Comparison of ENCODE assay signal across 8 mouse cellular contexts in genomic region chr11:100959464-100959810, GRCm38 (mm10). TPM values are rescaled to one million over a fixed set of nuclear protein-coding genes. Genes with fewer than 3 reads are reported as not detected.
A peak's percentile ranks its signal among the peaks of the same experiment; 100 is the strongest.
DNase-seq lines count a peak whose midpoint lies in the region; ATAC-seq and TF ChIP-seq lines count a peak whose summit lies in the region.

No protein-coding gene starts in this region.

- H3K27me3 ChIP-seq in MEL (ENCODE audit: control insufficient read depth in 1 of 2, insufficient read depth in 2 of 2, low read length in 2 of 2): no peaks in the 10 kb centered on the region
- peaks cover 24% of the 10 kb centered on the region for H3K27me3 ChIP-seq in heart, embryonic 10.5 days (ENCODE audit: insufficient read depth, poor library complexity, severe bottlenecking)
- peaks cover 4% of the 10 kb centered on the region for H3K27me3 ChIP-seq in liver, embryonic 16.5 days (ENCODE audit: control insufficient read depth, insufficient read depth, low read depth, low read length)
- peaks cover 21% of the 10 kb centered on the region for H3K27me3 ChIP-seq in neural tube, embryonic 14.5 days (ENCODE audit: control insufficient read depth, insufficient read depth, low read length)

- TF ChIP-seq POLR2A in MEL (IDR thresholded peaks at IDR 0.05; ENCODE audit: control insufficient read depth in 1 of 2, insufficient read depth in 1 of 2, low read depth in 1 of 2, low read length in 2 of 2, poor library complexity in 1 of 2): no peak

- H3K4me2 ChIP-seq in liver, embryonic 16.5 days (ENCODE audit: low read depth, low read length): peak overlapping the region; percentile 34
- peak overlapping the region; percentile 35 for H3K4me2 ChIP-seq in neural tube, embryonic 14.5 days (ENCODE audit: low read depth, low read length)

- peaks cover 10 to 21% of the 10 kb centered on the region in 2 experiments for H3K4me1 ChIP-seq in MEL (ENCODE audit: control insufficient read depth in 1 of 2, insufficient read depth in 2 of 2, low read length in 2 of 2)
- H3K4me1 ChIP-seq in heart, embryonic 10.5 days: peaks cover 59% of the 10 kb centered on the region
- H3K4me1 ChIP-seq in liver, embryonic 16.5 days (ENCODE audit: control insufficient read depth, low read depth, low read length): peaks cover 12% of the 10 kb centered on the region
- peaks cover 6% of the 10 kb centered on the region; the same call in 1 of the 2 replicates for H3K4me1 ChIP-seq in neural tube, embryonic 14.5 days (ENCODE audit: control insufficient read depth, insufficient read depth, low read length)

- TF ChIP-seq RAD21 in MEL (IDR thresholded peaks at IDR 0.05; ENCODE audit: low read depth, low read length): peak; percentile 86

- TF ChIP-seq CTCF in MEL (IDR thresholded peaks at IDR 0.05 in 2 of 3, conservative IDR thresholded peaks at IDR 0.05 in 1 of 3; ENCODE audit: control insufficient read depth in 1 of 3, insufficient read depth in 1 of 3, low read depth in 2 of 3, low read length in 3 of 3, poor library complexity in 1 of 3, severe bottlenecking in 1 of 3): peak; percentile 67 to 87 (median 80)

- H3K27ac ChIP-seq in MEL (ENCODE audit: control insufficient read depth, low read depth, low read length): no peak overlapping the region
- no peak overlapping the region for H3K27ac ChIP-seq in heart, embryonic 10.5 days
- H3K27ac ChIP-seq in liver, embryonic 16.5 days (ENCODE audit: low read length): no peak overlapping the region
- no peak overlapping the region for H3K27ac ChIP-seq in neural tube, embryonic 14.5 days (ENCODE audit: low read depth, low read length)

- H3K36me3 ChIP-seq in MEL (ENCODE audit: control insufficient read depth in 1 of 2, insufficient read depth in 2 of 2, low read length in 2 of 2): peaks cover 0 to 11% of the 10 kb centered on the region in 2 experiments; a peak in 2 of 4 replicates
- peaks cover 52% of the 10 kb centered on the region for H3K36me3 ChIP-seq in heart, embryonic 10.5 days
- no peaks in the 10 kb centered on the region for H3K36me3 ChIP-seq in liver, embryonic 16.5 days (ENCODE audit: control insufficient read depth, insufficient read depth)
- H3K36me3 ChIP-seq in neural tube, embryonic 14.5 days (ENCODE audit: control insufficient read depth, insufficient read depth, low read length): no peaks in the 10 kb centered on the region

- no peak for TF ChIP-seq EP300 in MEL (IDR thresholded peaks at IDR 0.05; ENCODE audit: low read depth in 1 of 2, low read length in 2 of 2)

- no peaks in the 10 kb centered on the region for H3K9me3 ChIP-seq in MEL (replicated peaks; ENCODE audit: insufficient read depth, low read length)
- H3K9me3 ChIP-seq in heart, embryonic 10.5 days: no peaks in the 10 kb centered on the region
- H3K9me3 ChIP-seq in liver, embryonic 16.5 days (replicated peaks; ENCODE audit: control insufficient read depth, low read length): no peaks in the 10 kb centered on the region
- no peaks in the 10 kb centered on the region for H3K9me3 ChIP-seq in neural tube, embryonic 14.5 days (ENCODE audit: control insufficient read depth, low read length)

- 5% methylated on average over 14 of the region's 14 CpGs for WGBS in heart, embryonic 10.5 days
- WGBS in liver, embryonic 16.5 days (ENCODE audit: insufficient replicate concordance): 6% methylated on average over 14 of the region's 14 CpGs
- WGBS in neural tube, embryonic 14.5 days: 5% methylated on average over 14 of the region's 14 CpGs

- DNase-seq in 3T3-L1 (ENCODE audit: low read depth, low spot score) (peak; percentile 75), MEL (ENCODE audit: low read depth, low spot score) (peak; percentile 88)
- DNase-seq in heart, embryonic 10.5 days (ENCODE audit: low spot score): no peak
- peak; percentile 72 for DNase-seq in kidney, adult 9 months

- no peaks in the 10 kb centered on the region for H3K79me2 ChIP-seq in MEL (ENCODE audit: control insufficient read depth, insufficient read depth, low read length, poor library complexity)

- no peak overlapping the region for H3K9ac ChIP-seq in MEL (ENCODE audit: control insufficient read depth, low read depth, low read length, poor library complexity, severe bottlenecking)
- H3K9ac ChIP-seq in liver, embryonic 16.5 days (ENCODE audit: low read depth, low read length): no peak overlapping the region
- 0 out of 2 replicates have a peak overlapping the region, but pooled peaks have one; percentile 11 for H3K9ac ChIP-seq in neural tube, embryonic 14.5 days (replicated peaks; ENCODE audit: low read depth, low read length)

- H3K4me3 ChIP-seq in MEL (ENCODE audit: control insufficient read depth in 1 of 2, insufficient read depth in 1 of 2, low read depth in 2 of 2, low read length in 2 of 2): peak overlapping the region in 1 of 2 experiments; percentile 56; a peak in 1 of 4 replicates
- H3K4me3 ChIP-seq in heart, embryonic 10.5 days: peak overlapping the region; percentile 46
- H3K4me3 ChIP-seq in liver, embryonic 16.5 days (ENCODE audit: low read depth, low read length): no peak overlapping the region
- peak overlapping the region; percentile 18; the same call in 1 of the 2 replicates for H3K4me3 ChIP-seq in neural tube, embryonic 14.5 days (ENCODE audit: low read depth, low read length)

- peak; percentile 24; the same call in 1 of the 2 replicates for ATAC-seq in common myeloid progenitor, adult 5-6 weeks (replicated peaks; ENCODE audit: low read depth, poor library complexity, severe bottlenecking)
- ATAC-seq in liver, embryonic 16.5 days (ENCODE audit: low read depth): no peak
- ATAC-seq in neural tube, embryonic 14.5 days (ENCODE audit: low read depth): no peak
- no peak for ATAC-seq in monocyte, adult 5-6 weeks (replicated peaks; ENCODE audit: insufficient number of reproducible peaks, low FRiP score, low TSS enrichment, poor library complexity, severe bottlenecking)

TF ChIP-seq in MEL, 35 proteins besides CTCF, POLR2A, EP300 and RAD21 (continues in another document):
- TF ChIP-seq CHD2 (IDR thresholded peaks at IDR 0.05; ENCODE audit: low read length) (no peak), JUND (IDR thresholded peaks at IDR 0.05; ENCODE audit: low read depth, low read length) (no peak), E2F4 (IDR thresholded peaks at IDR 0.05; ENCODE audit: borderline replicate concordance, low read depth, low read length) (no peak), ZMIZ1 (IDR thresholded peaks at IDR 0.05; ENCODE audit: low read depth, low read length) (no peak), TBP (IDR thresholded peaks at IDR 0.05; ENCODE audit: low read depth, low read length) (0 out of 2 replicates have a peak, but pooled peaks have one; percentile 28), MYC (IDR thresholded peaks at IDR 0.05; ENCODE audit: low read depth, low read length) (0 out of 2 replicates have a peak, but pooled peaks have one; percentile 16), NELFE (IDR thresholded peaks at IDR 0.05; ENCODE audit: low read depth, low read length) (no peak), CHD1 (IDR thresholded peaks at IDR 0.05; ENCODE audit: low read depth, low read length) (no peak), SMC3 (IDR thresholded peaks at IDR 0.05; ENCODE audit: low read depth, low read length) (peak; percentile 90), ETS1 (IDR thresholded peaks at IDR 0.05; ENCODE audit: low read depth, low read length) (no peak), MAX (IDR thresholded peaks at IDR 0.05; ENCODE audit: low read length) (no peak), BHLHE40 (IDR thresholded peaks at IDR 0.05; ENCODE audit: borderline replicate concordance, low read depth, low read length) (no peak), KAT2A (conservative IDR thresholded peaks at IDR 0.05; ENCODE audit: low read depth, low read length) (no peak), USF2 (IDR thresholded peaks at IDR 0.05; ENCODE audit: borderline replicate concordance in 1 of 2, insufficient read depth in 1 of 2, low read depth in 1 of 2, low read length in 2 of 2) (no peak), MYB (IDR thresholded peaks at IDR 0.05; ENCODE audit: low read depth, low read length) (no peak), MXI1 (IDR thresholded peaks at IDR 0.05; ENCODE audit: low read depth, low read length) (no peak), GATA1 (IDR thresholded peaks at IDR 0.05; ENCODE audit: low read depth, low read length) (no peak)

RNA-seq across cellular contexts. Expression of gene Cavin1, which starts 11.2 kb away (rescaled TPM):
- total RNA-seq in MEL (2012; rRNA removed): 2.9 and 3.4 TPM in 2 replicates
- 1 to 10 TPM in 1 of 2 experiments, not detected in 1; 9.0 TPM for polyA plus RNA-seq in MEL (2012; ENCODE audit: insufficient read depth in 1 of 2, insufficient read length in 2 of 2, low read depth in 1 of 2, low replicate concordance in 2 of 2, missing spikeins in 1 of 2)
- total RNA-seq in common myeloid progenitor, adult 5-6 weeks (2017): 8.4 and 10.6 TPM in 2 replicates
- polyA plus RNA-seq in heart, embryonic 10.5 days (2016; fragmentation: Nextera tagmentation; extraction: Ambion mirVana): 139 and 252 TPM in 2 replicates
- polyA plus RNA-seq in liver, embryonic 16.5 days (2015; fragmentation: Nextera tagmentation; extraction: Ambion mirVana): 26.0 and 29.7 TPM in 2 replicates
- polyA plus RNA-seq in neural tube, embryonic 14.5 days (2014; fragmentation: Nextera tagmentation; extraction: Ambion mirVana): 5.3 and 20.4 TPM in 2 replicates
- 0.32 to 2.5 TPM in 2 of 3 replicates, not detected in the other for total RNA-seq in monocyte, adult 5-6 weeks (2017)

RNA-seq across cellular contexts. Expression of gene Stat3, which starts 20.1 kb away (rescaled TPM):
- total RNA-seq in MEL (2012; rRNA removed): 25.7 and 31.1 TPM in 2 replicates
- polyA plus RNA-seq in MEL (2012; ENCODE audit: insufficient read depth in 1 of 2, insufficient read length in 2 of 2, low read depth in 1 of 2, low replicate concordance in 2 of 2, missing spikeins in 1 of 2): 100 to 1,000 TPM in 1 of 2 experiments, 10 to 100 TPM in 1; 64.7 to 249 TPM
- 59.6 and 74.9 TPM in 2 replicates for total RNA-seq in common myeloid progenitor, adult 5-6 weeks (2017)
- 33.7 and 41.5 TPM in 2 replicates for polyA plus RNA-seq in heart, embryonic 10.5 days (2016; fragmentation: Nextera tagmentation; extraction: Ambion mirVana)
- 32.8 and 39.2 TPM in 2 replicates for polyA plus RNA-seq in liver, embryonic 16.5 days (2015; fragmentation: Nextera tagmentation; extraction: Ambion mirVana)
- polyA plus RNA-seq in neural tube, embryonic 14.5 days (2014; fragmentation: Nextera tagmentation; extraction: Ambion mirVana): 45.6 and 77.7 TPM in 2 replicates
- total RNA-seq in monocyte, adult 5-6 weeks (2017): 328 to 413 TPM (median 368 TPM) in 3 replicates

RNA-seq across cellular contexts. Expression of gene Atp6v0a1, which starts 49.8 kb away (rescaled TPM):
- 12.8 and 20.8 TPM in 2 replicates for total RNA-seq in MEL (2012; rRNA removed)
- 10 to 100 TPM in 1 of 2 experiments, not detected in 1; 23.2 TPM for polyA plus RNA-seq in MEL (2012; ENCODE audit: insufficient read depth in 1 of 2, insufficient read length in 2 of 2, low read depth in 1 of 2, low replicate concordance in 2 of 2, missing spikeins in 1 of 2)
- 16.2 and 25.9 TPM in 2 replicates for total RNA-seq in common myeloid progenitor, adult 5-6 weeks (2017)
- 54.4 and 66.3 TPM in 2 replicates for polyA plus RNA-seq in heart, embryonic 10.5 days (2016; fragmentation: Nextera tagmentation; extraction: Ambion mirVana)
- polyA plus RNA-seq in liver, embryonic 16.5 days (2015; fragmentation: Nextera tagmentation; extraction: Ambion mirVana): 47.5 and 49.9 TPM in 2 replicates
- polyA plus RNA-seq in neural tube, embryonic 14.5 days (2014; fragmentation: Nextera tagmentation; extraction: Ambion mirVana): 147 and 175 TPM in 2 replicates
- 26.0 to 42.7 TPM (median 37.5 TPM) in 3 replicates for total RNA-seq in monocyte, adult 5-6 weeks (2017)
